Mouse (Mus musculus): ENCODE results near the gene Plekha1. TPM values are rescaled to one million over a fixed set of nuclear protein-coding genes. Genes with fewer than 3 reads are reported as not detected.

The Plekha1 gene
- polyA plus RNA-seq, 1 experiment = 23.1 TPM

DNA sequence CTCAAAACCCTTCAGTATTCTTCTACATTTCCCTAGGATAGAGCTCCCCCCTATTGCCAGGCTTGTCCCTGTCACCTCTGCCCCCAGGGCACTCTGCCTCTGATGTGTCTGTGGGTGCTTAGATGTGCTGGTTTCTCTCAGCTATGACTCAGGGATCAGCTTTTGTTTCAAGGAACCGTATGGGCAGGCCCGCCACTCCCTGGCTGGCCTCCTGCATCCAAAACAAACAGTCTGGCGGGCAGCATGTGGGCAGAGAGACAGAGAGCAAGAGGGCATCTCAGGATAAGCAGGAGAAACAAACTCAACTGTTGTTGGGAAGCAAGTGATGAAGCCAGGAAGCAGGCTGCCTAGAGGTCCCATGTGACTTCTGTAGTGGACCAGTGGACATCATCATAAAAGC lies 9.9 kb upstream of the Plekha1 start:
- Histone ChIP-seq H3K36me3 (ENCODE audit: control insufficient read depth, insufficient read depth, low read length) (no peaks in the 10 kb centered on the region), H3K4me3 (ENCODE audit: control insufficient read depth, insufficient read depth, low read length) (no peak overlapping the region), H3K27me3 (ENCODE audit: control insufficient read depth, insufficient read depth, low read length) (no peaks in the 10 kb centered on the region), H3K27ac (ENCODE audit: control insufficient read depth, insufficient read depth, low read length) (no peak overlapping the region), H3K4me1 (replicated peaks; ENCODE audit: control insufficient read depth, insufficient read depth, low read length) (peaks cover 5% of the 10 kb centered on the region; the same call in 1 of the 2 replicates)
- DNase-seq = no peak
- WGBS = 75% methylated on average over 3 of the region's 3 CpGs
- no peak for TF ChIP-seq POLR2A (IDR thresholded peaks at IDR 0.05; ENCODE audit: control insufficient read depth, extremely low read depth, insufficient read depth, low read length, poor library complexity)
- TF ChIP-seq CTCF (IDR thresholded peaks at IDR 0.05; ENCODE audit: borderline replicate concordance, control insufficient read depth, extremely low read depth, insufficient read depth, low read length, poor library complexity) = no peak

DNA sequence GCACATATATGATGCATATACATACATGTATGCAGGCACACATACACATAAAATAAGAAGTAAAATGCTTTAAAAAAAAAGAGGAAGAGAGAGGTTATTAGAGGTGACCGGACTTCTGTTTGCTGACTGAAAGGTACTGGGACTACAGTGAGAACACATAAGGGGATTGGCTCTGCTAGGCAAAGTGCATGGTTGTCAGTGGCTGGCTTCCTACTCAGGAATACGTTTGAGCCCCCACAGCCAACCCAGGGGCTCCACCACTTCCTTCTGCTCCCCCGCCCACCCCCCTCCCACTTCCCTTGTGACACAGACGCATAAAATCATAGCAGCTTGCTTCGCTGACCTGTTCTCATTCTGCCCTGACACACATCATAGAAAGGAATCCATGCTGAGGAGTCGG lies 7.6 kb upstream of the Plekha1 start:
- Histone ChIP-seq H3K27me3 (ENCODE audit: control insufficient read depth, insufficient read depth, low read length) (no peaks in the 10 kb centered on the region), H3K36me3 (ENCODE audit: control insufficient read depth, insufficient read depth, low read length) (no peaks in the 10 kb centered on the region), H3K4me1 (replicated peaks; ENCODE audit: control insufficient read depth, insufficient read depth, low read length) (peaks cover 2% of the 10 kb centered on the region; the same call in 1 of the 2 replicates), H3K27ac (ENCODE audit: control insufficient read depth, insufficient read depth, low read length) (no peak overlapping the region), H3K4me3 (ENCODE audit: control insufficient read depth, insufficient read depth, low read length) (no peak overlapping the region)
- WGBS = 17% methylated on average over 6 of the region's 6 CpGs
- DNase-seq = no peak
- TF ChIP-seq POLR2A (IDR thresholded peaks at IDR 0.05; ENCODE audit: control insufficient read depth, extremely low read depth, insufficient read depth, low read length, poor library complexity) (no peak), CTCF (IDR thresholded peaks at IDR 0.05; ENCODE audit: borderline replicate concordance, control insufficient read depth, extremely low read depth, insufficient read depth, low read length, poor library complexity) (no peak)

DNA sequence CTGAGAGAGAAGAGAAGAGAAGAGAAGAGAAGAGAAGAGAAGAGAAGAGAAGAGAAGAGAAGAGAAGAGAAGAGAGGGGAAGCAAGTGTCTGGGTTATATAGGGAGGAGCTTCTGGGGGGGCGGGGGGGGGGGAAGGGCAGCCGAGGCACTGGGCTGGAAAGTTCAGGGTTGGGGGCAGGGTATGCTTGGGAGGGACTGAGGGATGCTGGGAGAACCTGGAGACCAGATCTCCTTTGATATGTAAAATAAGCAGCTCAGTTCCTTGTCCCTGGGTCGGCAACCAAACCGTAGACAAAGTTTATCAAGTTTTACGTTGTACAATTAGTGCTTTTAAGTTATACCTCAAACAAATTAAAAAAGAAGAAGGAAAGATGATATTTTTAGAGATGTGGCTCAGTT lies 5.6 kb upstream of the Plekha1 start:
- 78% methylated on average over 5 of the region's 5 CpGs for WGBS
- H3K36me3 ChIP-seq (ENCODE audit: control insufficient read depth, insufficient read depth, low read length) = no peaks in the 10 kb centered on the region
- no peak overlapping the region for H3K27ac ChIP-seq (ENCODE audit: control insufficient read depth, insufficient read depth, low read length)
- no peaks in the 10 kb centered on the region for H3K27me3 ChIP-seq (ENCODE audit: control insufficient read depth, insufficient read depth, low read length)
- no peak overlapping the region for H3K4me3 ChIP-seq (ENCODE audit: control insufficient read depth, insufficient read depth, low read length)
- TF ChIP-seq CTCF (IDR thresholded peaks at IDR 0.05; ENCODE audit: borderline replicate concordance, control insufficient read depth, extremely low read depth, insufficient read depth, low read length, poor library complexity) (no peak), POLR2A (IDR thresholded peaks at IDR 0.05; ENCODE audit: control insufficient read depth, extremely low read depth, insufficient read depth, low read length, poor library complexity) (no peak)
- no peak for DNase-seq
- peaks cover 2% of the 10 kb centered on the region; the same call in 1 of the 2 replicates for H3K4me1 ChIP-seq (replicated peaks; ENCODE audit: control insufficient read depth, insufficient read depth, low read length)

DNA sequence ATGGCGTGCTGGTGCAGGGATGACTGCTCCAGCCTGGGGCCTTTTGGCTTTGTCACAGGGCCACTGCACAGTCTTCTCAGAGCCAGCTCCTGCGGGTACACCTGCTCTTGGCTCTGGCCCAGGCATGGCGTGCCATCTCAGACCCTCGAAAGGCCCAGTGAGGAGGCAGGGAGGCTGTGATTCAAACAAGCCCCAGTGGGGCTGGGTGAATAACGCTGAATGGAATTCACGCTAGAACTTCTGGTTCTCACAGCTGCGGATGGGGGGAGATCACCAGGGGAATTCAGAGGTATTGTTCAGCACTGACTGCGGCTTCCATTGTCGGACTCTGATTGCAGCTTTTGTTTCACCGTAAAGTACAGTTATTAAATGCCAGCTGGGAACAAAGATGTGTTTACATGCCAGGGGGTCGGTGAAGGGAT lies 4.8 kb upstream of the Plekha1 start:
- no peaks in the 10 kb centered on the region for H3K36me3 ChIP-seq (ENCODE audit: control insufficient read depth, insufficient read depth, low read length)
- H3K4me1 ChIP-seq (replicated peaks; ENCODE audit: control insufficient read depth, insufficient read depth, low read length) = peaks cover 2% of the 10 kb centered on the region; the same call in 1 of the 2 replicates
- TF ChIP-seq CTCF (IDR thresholded peaks at IDR 0.05; ENCODE audit: borderline replicate concordance, control insufficient read depth, extremely low read depth, insufficient read depth, low read length, poor library complexity) (no peak), POLR2A (IDR thresholded peaks at IDR 0.05; ENCODE audit: control insufficient read depth, extremely low read depth, insufficient read depth, low read length, poor library complexity) (no peak)
- no peak overlapping the region for H3K4me3 ChIP-seq (ENCODE audit: control insufficient read depth, insufficient read depth, low read length)
- no peak overlapping the region for H3K27ac ChIP-seq (ENCODE audit: control insufficient read depth, insufficient read depth, low read length)
- 93% methylated on average over 11 of the region's 11 CpGs for WGBS
- H3K27me3 ChIP-seq (ENCODE audit: control insufficient read depth, insufficient read depth, low read length) = no peaks in the 10 kb centered on the region
- DNase-seq = no peak

DNA sequence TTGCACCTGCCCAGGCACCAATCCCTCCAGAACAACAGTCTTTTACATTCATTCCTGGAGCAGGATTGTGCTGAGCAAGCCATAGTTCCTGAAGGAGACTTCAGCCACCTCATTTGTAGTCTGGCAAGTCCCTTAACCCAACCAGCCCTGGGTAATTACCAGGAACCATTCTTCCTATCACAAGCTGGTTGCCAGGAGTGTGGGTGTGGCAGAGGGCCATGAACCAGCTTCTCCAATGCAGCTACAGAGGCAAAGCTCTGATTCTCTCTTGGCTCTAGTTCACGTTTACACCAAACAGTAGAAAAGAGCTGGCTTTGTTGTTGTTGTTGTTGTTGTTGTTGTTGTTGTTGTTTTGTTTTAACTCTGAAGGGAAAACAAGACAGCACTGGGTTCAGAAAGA lies 3.1 kb upstream of the Plekha1 start:
- Histone ChIP-seq H3K4me3 (ENCODE audit: control insufficient read depth, insufficient read depth, low read length) (no peak overlapping the region), H3K36me3 (ENCODE audit: control insufficient read depth, insufficient read depth, low read length) (no peaks in the 10 kb centered on the region), H3K27ac (ENCODE audit: control insufficient read depth, insufficient read depth, low read length) (no peak overlapping the region), H3K4me1 (replicated peaks; ENCODE audit: control insufficient read depth, insufficient read depth, low read length) (peaks cover 5% of the 10 kb centered on the region; the same call in 1 of the 2 replicates), H3K27me3 (ENCODE audit: control insufficient read depth, insufficient read depth, low read length) (no peaks in the 10 kb centered on the region)
- no peak for DNase-seq
- 69% methylated on average over 1 of the region's 1 CpGs for WGBS
- TF ChIP-seq CTCF (IDR thresholded peaks at IDR 0.05; ENCODE audit: borderline replicate concordance, control insufficient read depth, extremely low read depth, insufficient read depth, low read length, poor library complexity) (no peak), POLR2A (IDR thresholded peaks at IDR 0.05; ENCODE audit: control insufficient read depth, extremely low read depth, insufficient read depth, low read length, poor library complexity) (no peak)

DNA sequence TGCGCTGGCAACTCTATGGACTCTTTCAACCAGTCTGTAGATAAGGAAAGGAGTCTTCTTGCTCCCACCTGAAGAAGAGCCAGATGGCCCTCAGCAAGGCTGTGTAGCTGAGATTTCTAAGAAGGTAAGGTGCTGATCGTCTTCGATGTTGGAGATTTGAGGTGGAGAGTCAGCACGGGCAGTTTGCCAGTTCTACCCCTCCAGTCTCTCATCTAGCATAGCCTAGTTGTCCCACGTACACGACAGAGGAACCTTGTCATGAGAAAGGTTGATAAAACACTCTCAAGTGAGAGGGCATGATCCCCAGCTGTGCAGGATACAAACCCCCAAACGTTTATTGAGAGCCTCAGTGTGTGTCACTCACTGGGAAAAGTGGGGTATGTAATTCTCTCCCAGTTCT lies 845 bp upstream of the Plekha1 start:
- Histone ChIP-seq H3K4me1 (replicated peaks; ENCODE audit: control insufficient read depth, insufficient read depth, low read length) (0 out of 2 replicates have a peak, but pooled peaks cover 3% of the 10 kb centered on the region), H3K27ac (ENCODE audit: control insufficient read depth, insufficient read depth, low read length) (no peak overlapping the region)

DNA sequence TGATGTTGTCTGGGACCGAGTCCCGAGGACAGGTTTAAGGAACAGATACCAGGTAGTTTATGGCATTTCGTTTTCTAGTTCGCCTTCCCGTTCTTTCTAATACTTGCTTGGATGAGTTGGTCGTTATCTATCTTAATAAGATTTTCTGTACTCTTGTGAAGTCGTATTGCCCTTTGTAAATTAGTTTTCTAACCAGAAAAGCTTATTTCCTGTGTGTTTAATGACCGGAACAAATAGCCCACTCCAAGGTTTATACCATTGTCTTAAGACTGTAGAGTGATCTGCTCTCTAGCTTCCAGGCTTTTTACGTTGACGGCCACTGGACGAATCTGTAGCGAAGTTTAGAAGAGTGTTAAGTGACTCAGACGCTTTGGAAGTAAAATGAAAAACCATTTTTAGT lies 1.1 kb downstream of the Plekha1 start:
- H3K27me3 ChIP-seq (ENCODE audit: control insufficient read depth, insufficient read depth, low read length) = no peaks in the 10 kb centered on the region
- TF ChIP-seq POLR2A (IDR thresholded peaks at IDR 0.05; ENCODE audit: control insufficient read depth, extremely low read depth, insufficient read depth, low read length, poor library complexity) = no peak
- DNase-seq = no peak
- no peak overlapping the region for H3K27ac ChIP-seq (ENCODE audit: control insufficient read depth, insufficient read depth, low read length)
- WGBS = 31% methylated on average over 13 of the region's 13 CpGs
- H3K4me3 ChIP-seq (ENCODE audit: control insufficient read depth, insufficient read depth, low read length) = peak overlapping the region; percentile 52
- no peaks in the 10 kb centered on the region for H3K36me3 ChIP-seq (ENCODE audit: control insufficient read depth, insufficient read depth, low read length)
- 0 out of 2 replicates have a peak, but pooled peaks cover 3% of the 10 kb centered on the region for H3K4me1 ChIP-seq (replicated peaks; ENCODE audit: control insufficient read depth, insufficient read depth, low read length)

More for the DNA sequence above, 845 bp upstream of the Plekha1 start:
- TF ChIP-seq CTCF (IDR thresholded peaks at IDR 0.05; ENCODE audit: borderline replicate concordance, control insufficient read depth, extremely low read depth, insufficient read depth, low read length, poor library complexity) (no peak), POLR2A (IDR thresholded peaks at IDR 0.05; ENCODE audit: control insufficient read depth, extremely low read depth, insufficient read depth, low read length, poor library complexity) (no peak)
- WGBS = 84% methylated on average over 7 of the region's 7 CpGs
- DNase-seq = no peak
- Histone ChIP-seq H3K36me3 (ENCODE audit: control insufficient read depth, insufficient read depth, low read length) (no peaks in the 10 kb centered on the region), H3K27me3 (ENCODE audit: control insufficient read depth, insufficient read depth, low read length) (no peaks in the 10 kb centered on the region), H3K4me3 (ENCODE audit: control insufficient read depth, insufficient read depth, low read length) (no peak overlapping the region)

Data from thymus, adult 2 months (tissue).